Mouse (Mus musculus): ENCODE data around the gene Lonp1.
"Not testable (repeated sequence)": the region's sequence is repeated elsewhere in the genome, so short reads cannot be mapped to it uniquely, and the experiment has no call there.

Lonp1 gene

GRCm38 (mm10) chr17:56625495-56625894 lies 1.2 kb downstream of the Lonp1 start:
- no peak for DNase-seq (ENCODE audit: low spot score)

DNA sequence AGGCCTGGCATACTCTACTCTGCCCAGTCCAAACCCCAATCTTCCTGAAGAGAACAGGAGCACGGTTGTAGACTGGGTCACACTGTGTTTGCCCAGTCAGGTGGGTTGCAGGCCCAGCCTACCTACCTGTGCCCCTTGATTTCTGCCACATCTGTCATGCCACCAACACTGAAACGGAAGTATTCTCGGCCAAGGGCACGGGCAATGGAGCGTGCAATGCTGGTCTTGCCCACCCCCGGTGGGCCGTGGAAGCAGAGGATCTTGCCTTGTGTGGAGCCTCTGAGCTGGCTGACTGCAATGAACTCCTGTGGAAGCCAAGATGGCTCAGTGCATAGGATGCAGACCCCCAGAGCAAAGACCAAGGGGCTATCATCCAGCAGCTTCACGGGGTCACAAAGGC lies 9.1 kb downstream of the Lonp1 start:
- DNase-seq (ENCODE audit: low spot score): no peak

DNA sequence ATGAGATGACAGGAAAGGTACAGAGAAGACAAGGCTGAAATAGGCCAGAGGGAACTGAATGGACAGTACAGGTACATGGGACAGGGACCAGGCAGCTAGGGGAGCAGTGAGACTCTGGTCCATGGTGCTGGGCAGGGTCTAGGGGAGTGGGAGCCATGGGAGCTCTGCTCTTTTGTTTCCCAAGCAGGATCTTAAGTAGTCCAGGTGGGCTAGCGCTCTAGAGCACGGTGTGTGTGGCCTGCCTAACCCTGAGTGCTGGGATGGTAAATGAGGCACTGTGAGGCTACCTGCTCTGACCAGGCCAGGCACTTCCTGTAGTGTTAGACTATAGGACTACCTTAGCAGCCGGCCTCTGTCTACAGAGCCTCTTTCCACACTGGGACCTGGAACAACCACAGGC lies 10.0 kb downstream of the Lonp1 start:
- DNase-seq (ENCODE audit: low spot score): no peak

- DNase-seq (ENCODE audit: low spot score): no peak
These were observed 10.9 kb downstream of the Lonp1 start for GRCm38 (mm10) chr17:56615792-56616191.

DNA sequence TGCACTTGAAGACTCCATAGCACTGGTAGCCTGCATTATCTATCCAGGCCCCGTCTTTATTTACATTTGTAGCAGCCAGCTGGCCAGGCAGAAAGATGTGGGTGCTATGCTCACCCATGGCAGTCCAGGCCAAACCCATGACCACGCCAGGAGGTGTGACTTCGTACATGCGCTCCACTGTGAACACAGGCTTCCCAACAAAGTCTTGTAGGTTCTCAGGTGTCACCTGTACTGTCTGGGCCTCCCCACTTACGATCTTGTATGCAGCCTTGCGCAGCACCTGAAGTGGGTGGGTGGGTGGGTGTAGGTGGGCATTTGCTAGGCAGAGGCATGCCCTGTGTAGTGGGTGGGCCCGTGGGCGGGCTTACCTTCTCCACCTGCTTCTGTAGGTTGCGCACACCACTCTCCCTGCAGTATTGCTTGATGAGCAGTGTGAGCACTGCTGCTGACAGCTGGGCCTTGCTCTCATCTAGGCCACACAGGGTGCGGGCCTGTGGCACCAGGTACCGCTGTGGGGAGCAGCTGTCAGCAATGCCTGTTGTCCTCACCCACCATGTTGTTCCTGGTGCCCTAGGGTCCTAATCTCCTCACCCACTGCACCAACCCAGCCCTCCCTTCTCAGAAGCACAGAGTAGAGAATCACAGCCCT lies 11.4 kb downstream of the Lonp1 start:
- DNase-seq (ENCODE audit: low spot score): no peak

GRCm38 (mm10) chr17:56614391-56615135 lies 12.1 kb downstream of the Lonp1 start:
- DNase-seq (ENCODE audit: low spot score): no peak

DNA sequence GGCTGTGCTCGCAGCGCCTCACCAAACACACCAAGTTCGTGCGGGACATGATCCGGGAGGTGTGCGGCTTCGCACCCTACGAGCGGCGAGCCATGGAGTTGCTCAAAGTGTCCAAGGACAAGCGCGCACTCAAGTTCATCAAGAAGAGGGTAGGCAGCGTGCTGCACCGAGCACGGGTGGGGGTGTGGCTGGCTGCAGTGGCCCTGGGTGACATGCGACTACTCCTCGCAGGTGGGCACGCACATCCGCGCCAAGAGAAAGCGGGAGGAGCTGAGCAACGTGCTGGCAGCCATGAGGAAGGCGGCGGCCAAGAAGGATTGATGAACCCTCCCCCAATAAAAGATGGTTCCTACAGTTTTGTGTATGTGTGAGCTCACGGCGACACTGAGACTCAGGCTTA lies 12.8 kb downstream of the Lonp1 start:
- DNase-seq (ENCODE audit: low spot score): peak; percentile 30

GRCm38 (mm10) chr17:56613236-56613844 lies 13.3 kb downstream of the Lonp1 start, which contains the start of gene Rpl36:
Gene Rpl36, plus strand, starts transcription at chr17:56613416.
- DNase-seq (ENCODE audit: low spot score): peak; percentile 92

- DNase-seq (ENCODE audit: low spot score): not testable (repeated sequence)
These were observed 14.1 kb downstream of the Lonp1 start for GRCm38 (mm10) chr17:56612565-56612939.

DNA sequence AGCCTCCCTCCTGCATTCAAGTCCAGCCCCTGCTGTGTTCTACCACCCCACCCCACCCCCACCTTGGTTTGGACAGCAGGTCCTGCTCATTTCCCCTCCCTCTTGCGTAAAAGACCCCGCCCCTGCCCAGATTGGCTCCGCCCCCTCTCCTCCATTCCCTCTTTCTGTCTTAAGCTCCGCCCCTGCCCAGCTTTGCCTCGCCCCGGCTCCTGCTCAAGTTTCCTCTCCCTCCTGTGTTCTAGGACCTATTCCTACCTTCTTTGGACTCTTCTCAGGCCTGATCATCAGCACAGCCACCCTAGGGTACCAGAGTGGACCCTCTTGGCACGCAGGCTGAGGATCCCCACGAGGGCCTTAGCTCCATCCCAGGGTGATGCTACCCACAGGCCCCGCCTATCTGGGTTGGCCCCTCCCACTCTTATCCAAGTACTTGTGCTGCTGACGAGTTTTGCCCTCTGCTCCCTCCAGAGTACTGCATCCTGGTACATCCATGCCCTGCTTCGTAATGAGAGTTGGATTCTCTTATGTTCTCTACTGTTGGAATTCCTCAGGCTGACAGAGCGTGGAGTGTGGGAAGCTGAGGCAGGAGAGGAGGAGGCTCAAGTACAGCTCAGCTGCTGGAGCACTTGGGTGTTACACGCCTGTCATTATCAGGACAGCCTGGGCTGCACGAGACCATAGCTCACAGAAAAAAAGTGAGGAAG lies 14.7 kb downstream of the Lonp1 start:
- peak; percentile 73 for DNase-seq (ENCODE audit: low spot score)

- DNase-seq (ENCODE audit: low spot score): no peak
These were observed 15.4 kb downstream of the Lonp1 start for GRCm38 (mm10) chr17:56611323-56611722.

GRCm38 (mm10) chr17:56609452-56610171 lies 17.1 kb downstream of the Lonp1 start, which contains the start of gene 2410015M20Rik:
Gene 2410015M20Rik, minus strand, starts transcription at chr17:56609771.
- DNase-seq (ENCODE audit: low spot score): peak; percentile 96

- no peak for DNase-seq (ENCODE audit: low spot score)
These were observed 18.0 kb downstream of the Lonp1 start for GRCm38 (mm10) chr17:56608699-56609098.

DNA sequence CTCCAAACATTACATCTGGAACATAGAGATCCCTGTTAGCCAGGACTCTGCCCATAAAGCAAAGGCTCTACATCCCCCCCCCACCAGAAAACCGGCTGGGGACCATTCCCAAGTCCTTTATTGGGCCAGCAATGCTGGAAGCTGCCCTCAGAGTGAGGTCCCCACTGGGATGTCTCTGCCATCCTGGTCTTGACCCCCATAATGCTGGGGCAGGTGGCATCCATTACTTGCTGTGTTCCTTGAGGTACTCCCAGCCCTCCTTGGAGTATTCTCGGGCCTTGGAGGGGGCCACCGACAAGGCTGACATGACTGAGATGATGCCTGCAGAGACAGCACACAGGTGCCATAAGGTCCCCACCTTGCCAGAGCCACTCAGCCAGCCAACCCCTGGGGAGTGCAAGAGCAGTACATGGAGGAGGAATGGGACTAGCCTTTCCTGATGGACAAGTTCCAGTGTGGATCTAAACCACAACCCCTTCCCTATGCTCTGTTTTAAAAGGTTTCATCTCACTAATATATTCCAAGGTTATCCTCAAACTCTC lies 19.1 kb downstream of the Lonp1 start:
- no peak for DNase-seq (ENCODE audit: low spot score)

GRCm38 (mm10) chr17:56605431-56605830 lies 21.3 kb downstream of the Lonp1 start:
- DNase-seq (ENCODE audit: low spot score): no peak

GRCm38 (mm10) chr17:56604422-56604821 lies 22.3 kb downstream of the Lonp1 start:
- no peak for DNase-seq (ENCODE audit: low spot score)

- no peak for DNase-seq (ENCODE audit: low spot score)
These were observed 22.7 kb downstream of the Lonp1 start for GRCm38 (mm10) chr17:56604070-56604380.

DNA sequence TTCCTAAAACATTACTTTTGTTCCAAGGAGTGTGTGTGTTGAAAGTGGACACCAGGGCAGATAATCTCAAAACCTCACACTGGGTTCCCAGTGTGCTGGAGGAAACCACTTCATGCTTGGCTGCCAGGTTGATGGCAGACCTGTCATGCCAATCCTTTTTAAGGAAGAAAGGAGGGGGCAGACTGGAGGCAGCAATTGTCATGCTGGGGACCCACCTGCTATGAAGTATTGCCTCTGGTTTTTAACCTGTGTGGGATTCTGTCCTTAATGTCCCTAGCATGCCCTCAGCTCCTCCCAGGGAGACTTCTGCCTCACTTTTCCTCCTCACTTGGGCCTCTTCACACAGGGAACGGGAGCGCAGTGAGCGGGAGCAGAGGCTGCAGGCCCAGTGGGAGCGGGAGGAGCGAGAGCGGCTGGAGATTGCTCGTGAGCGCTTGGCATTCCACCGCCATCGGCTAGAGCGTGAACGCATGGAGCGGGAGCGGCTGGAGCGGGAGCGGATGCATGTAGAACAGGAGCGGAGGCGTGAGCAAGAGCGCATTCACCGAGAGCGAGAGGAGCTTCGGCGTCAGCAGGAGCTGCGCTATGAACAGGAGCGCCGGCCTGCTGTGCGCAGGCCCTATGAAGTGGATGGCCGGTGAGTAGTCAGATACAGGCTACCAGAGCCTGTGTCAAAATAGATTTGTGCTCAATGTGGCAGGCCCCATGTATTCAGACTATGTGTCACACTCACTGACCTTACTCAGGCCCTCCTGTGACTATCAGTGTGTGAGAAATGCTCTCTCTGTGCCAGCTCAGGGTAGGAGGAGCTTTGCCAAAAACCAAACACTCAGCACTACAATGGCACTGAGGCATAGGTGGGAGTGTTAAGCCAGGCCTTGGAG lies 23.3 kb downstream of the Lonp1 start:
- no peak for DNase-seq (ENCODE audit: low spot score)

GRCm38 (mm10) chr17:56593527-56594271 lies 33.0 kb downstream of the Lonp1 start:
- DNase-seq (ENCODE audit: low spot score): no peak

DNA sequence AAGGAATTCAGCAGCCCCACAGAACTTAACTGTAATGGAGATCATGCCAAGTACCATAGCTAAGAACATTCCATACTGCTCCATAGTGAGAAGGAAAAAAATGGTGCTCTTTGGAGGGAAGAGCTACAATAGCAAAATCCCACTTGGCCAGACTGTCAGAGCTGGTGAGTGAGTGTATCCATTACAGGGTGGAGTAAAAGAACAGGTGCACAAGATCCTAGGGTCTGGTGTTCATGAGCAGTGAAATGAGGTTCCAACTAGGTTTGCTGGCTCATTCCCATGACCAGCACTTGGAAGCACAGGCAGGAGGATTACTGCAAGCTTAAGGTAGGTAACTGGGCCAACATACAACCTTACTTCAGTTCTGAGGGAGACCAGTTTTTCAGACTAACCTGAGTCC lies 34.1 kb downstream of the Lonp1 start:
- DNase-seq (ENCODE audit: low spot score): no peak
